Mouse (Mus musculus) cerebral cortex, adult 2 months (tissue): ENCODE data around the gene Med13l.

ENCODE experiments used
- WGBS: fragments of 180-500 bp; shearing (Covaris S2); methylation state at CpG from one replicate; pipeline ENCODE4 v1.1.7; 2018; 5-methylcytosine and 5-hydroxymethylcytosine counted together

Med13l gene

DNA sequence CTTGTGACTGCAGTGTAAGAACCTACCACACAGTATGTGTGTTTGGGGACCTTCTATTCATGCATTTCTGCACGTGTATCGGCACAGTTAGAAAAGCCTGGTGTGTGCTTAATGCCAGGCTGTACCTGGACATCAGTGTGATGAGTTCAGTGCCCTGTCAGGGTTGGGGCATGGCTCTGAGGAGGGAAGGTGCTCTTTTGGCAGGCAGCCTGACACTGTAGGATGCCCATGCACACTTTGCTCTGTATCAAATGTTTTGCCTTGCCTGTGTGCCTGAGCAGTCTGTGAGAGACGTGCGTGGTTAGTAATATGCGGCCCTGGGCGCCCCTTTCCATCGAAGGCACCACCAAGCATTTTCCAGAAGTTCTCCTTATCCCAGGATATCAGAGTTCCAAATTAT lies 136.6 kb downstream of the Med13l start:
- WGBS = 89% methylated on average over 7 of the region's 7 CpGs

DNA sequence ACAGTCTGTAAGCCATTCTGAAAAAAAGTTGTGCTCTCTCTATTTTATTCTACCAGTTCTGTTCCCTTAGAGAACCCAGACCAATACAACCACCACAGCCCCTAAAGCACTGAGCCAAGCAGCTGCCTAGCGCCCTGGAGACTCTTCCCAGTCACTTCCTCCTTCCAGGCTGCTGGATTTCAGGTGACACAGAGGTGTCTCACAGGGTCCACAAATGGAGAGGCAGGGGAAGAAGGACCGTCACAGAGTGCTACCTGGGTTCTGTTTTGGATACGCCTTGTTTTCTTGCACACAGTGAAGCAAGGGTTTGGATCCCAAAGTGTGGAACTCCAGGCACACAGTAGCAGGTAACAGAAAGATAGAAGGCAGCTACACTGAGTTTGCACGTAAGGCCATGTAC lies 140.5 kb downstream of the Med13l start:
- WGBS = 82% methylated on average over 4 of the region's 4 CpGs

DNA sequence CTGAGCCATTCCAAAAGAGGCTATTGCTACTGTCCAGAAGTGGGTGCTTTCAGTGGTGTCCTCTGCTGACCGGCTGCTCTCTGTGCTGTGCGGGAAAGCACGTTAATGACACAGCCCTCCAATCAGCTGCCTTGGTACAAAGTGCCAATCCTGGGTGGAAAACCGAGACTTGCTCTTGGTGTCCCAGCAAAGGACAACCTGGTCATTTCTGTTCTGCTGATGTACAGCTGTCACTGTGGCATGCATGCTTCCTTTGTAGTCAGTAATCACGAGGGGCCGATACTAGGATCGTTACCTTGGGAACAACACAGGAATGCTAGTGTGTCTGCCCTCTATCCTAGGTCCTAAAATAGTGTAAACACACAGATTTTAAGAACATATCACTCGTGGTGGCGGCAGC lies 142.2 kb downstream of the Med13l start:
- 40% methylated on average over 9 of the region's 9 CpGs for WGBS

DNA sequence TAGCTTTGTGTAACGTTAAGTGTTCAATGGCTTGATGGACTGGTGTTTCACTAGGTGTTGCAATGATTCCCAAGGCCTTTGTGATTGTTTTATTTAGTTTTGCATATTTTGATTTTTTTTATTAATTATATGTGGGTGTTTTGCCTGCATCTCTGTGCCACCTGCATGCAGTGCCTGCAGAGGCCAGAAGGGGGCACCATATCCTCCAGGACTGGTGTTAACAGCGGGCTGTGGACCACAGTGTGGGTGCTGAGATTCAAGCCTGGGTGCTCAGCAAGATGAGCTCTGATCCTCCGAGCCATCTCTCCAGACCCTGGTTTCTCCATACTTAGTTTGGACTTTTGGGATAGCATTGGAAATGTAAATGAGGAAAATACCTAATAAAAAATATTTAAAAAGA lies 143.7 kb downstream of the Med13l start:
- 93% methylated on average over 3 of the region's 3 CpGs for WGBS

GRCm38 (mm10) chr5:118704960-118705359 lies 144.5 kb downstream of the Med13l start:
- 58% methylated on average over 9 of the region's 9 CpGs for WGBS

DNA sequence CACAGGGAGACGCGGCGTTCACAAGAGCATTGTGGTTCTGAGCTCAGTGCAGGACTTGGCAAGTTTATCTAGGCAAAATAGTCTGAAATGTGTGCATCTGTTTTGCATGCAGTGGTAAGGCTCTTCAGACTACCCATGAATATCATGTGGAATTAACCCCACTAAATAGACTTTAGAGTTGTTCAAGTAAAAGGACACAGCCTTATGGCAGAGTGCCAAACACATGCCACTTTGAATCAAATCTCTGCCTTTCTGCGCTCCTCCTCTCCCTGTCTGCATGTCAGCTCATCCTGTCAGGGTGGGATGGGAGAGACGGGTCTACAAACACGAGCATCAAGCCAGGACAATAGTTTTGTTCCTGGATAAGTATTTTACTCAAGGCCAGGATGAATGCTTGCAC lies 145.5 kb downstream of the Med13l start:
- WGBS = 54% methylated on average over 6 of the region's 6 CpGs

DNA sequence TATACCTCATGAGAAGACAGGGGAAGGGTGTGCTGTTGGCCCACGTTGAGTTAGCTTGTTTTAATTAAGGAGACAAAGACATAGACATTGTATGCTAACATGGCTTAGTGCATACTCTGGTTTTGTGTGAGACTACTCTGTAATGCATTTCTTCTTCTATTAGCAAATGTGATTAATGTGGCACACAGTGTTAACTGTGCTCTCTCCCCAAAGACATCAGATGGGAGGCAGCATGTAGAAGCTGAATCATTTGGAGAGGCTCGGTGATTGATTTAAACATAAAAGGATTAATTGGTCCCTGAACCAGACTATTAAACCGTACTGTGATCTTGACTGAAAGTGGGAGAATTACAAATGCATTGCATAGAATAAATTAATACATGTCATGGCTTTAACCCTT lies 145.9 kb downstream of the Med13l start:
- WGBS = 67% methylated on average over 3 of the region's 3 CpGs

GRCm38 (mm10) chr5:118707501-118707900 lies 147.0 kb downstream of the Med13l start:
- WGBS = 55% methylated on average over 5 of the region's 5 CpGs

- WGBS = 61% methylated on average over 16 of the region's 16 CpGs
Measured at GRCm38 (mm10) chr5:118708215-118708949, 147.9 kb downstream of the Med13l start.

DNA sequence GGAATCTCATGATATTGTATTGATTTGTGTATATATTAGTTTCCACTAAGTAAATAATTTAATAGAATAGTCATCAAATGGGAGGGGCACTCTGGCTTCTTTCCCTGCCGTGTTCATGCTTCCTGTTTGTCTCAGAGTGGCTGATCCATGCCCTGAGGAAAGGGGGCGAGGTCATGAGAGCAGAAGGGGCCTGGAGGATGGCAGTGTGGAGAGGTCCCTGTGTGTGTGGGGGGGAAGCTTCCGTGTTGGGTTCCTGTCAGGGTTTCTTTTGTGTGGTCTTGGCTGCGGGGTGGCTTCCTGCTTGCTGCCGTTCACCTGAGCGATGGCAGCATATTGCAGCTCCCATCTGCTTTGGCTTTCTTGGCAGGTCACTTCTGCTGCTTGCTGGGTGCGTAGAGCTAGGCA lies 149.4 kb downstream of the Med13l start:
- WGBS = 47% methylated on average over 7 of the region's 7 CpGs

- WGBS = 76% methylated on average over 7 of the region's 7 CpGs
Measured at GRCm38 (mm10) chr5:118715518-118715917, 155.0 kb downstream of the Med13l start.

- 36% methylated on average over 14 of the region's 14 CpGs for WGBS
Measured at GRCm38 (mm10) chr5:118716295-118717271, 156.1 kb downstream of the Med13l start.

- 54% methylated on average over 10 of the region's 10 CpGs for WGBS
Measured at GRCm38 (mm10) chr5:118717456-118717855, 157.0 kb downstream of the Med13l start.

GRCm38 (mm10) chr5:118718070-118718469 lies 157.6 kb downstream of the Med13l start:
- 83% methylated on average over 6 of the region's 6 CpGs for WGBS

DNA sequence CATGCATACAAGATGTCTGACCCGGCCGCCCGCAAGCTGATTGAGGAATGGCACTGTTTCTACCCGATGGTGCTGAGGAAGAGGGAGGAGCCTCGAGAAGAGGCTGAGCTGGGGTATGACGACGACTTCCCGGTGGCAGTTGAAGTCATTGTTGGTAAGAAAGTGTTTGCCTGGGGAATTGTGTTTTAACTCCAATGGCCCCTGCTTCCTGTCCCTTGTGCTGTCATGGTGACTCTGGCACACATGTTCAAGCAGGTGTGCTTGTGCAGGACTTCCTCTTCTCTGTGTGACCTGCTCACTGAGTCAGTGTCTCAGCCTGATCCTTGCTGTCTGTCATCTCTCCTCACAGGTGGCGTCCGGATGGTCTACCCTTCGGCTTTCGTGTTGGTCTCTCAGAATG lies 160.9 kb downstream of the Med13l start:
- WGBS = 80% methylated on average over 12 of the region's 12 CpGs

DNA sequence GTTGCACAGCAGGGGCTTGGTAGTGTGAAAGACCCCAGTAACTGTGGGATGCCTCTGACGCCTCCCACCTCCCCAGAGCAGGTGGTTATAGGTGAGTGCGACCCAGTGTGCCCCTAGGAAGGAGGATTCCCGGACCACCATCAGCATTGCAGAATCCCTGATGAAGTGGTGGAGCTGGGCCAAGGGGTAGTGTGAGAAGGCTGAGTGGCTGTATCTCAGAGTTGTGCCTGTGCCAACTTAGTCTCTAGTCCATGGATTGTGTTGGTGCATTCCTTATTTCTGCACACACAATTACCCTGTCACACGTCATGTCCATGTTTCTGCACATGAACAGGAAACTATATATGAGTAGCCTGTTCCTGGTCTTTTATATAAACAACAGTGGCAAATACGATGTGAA lies 161.4 kb downstream of the Med13l start:
- 67% methylated on average over 5 of the region's 5 CpGs for WGBS

GRCm38 (mm10) chr5:118722456-118722855 lies 162.0 kb downstream of the Med13l start:
- 80% methylated on average over 3 of the region's 3 CpGs for WGBS

GRCm38 (mm10) chr5:118725425-118725824 lies 164.9 kb downstream of the Med13l start:
- 50% methylated on average over 6 of the region's 6 CpGs for WGBS

DNA sequence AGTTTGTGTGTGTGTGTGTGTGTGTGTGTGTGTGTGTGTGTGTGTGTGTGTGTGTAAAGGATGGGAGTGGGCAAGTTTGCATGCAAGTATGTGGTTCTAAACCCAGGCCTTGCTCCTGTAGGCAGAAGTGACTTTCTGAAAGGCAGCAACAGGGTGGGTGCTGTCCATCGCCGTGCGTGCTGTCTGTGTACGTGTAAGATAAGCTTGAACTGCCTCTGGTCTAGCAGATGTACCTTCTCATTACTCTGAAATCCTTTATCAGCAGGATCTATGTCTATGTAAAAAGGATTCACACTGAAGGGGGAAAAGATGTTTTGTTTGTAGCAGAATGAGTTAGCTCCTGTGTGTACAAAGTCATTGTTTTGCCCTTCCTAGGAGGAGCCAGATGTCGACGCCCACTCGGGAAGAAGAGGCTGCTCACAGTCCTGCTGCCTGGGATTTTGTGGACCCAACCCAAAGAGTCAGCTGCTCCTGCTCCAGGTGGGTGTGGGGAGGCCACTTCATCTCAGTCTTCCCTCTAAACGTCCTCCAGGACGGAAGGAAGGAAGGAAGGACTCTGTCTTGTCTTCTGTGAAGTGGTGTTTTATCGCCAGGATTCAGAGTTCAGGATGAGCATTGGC lies 165.5 kb downstream of the Med13l start:
- WGBS = 55% methylated on average over 10 of the region's 10 CpGs

- 88% methylated on average over 16 of the region's 16 CpGs for WGBS
Measured at GRCm38 (mm10) chr5:118727336-118727735, 166.9 kb downstream of the Med13l start.

GRCm38 (mm10) chr5:118732221-118732620 lies 171.7 kb downstream of the Med13l start:
- WGBS = 74% methylated on average over 3 of the region's 3 CpGs

DNA sequence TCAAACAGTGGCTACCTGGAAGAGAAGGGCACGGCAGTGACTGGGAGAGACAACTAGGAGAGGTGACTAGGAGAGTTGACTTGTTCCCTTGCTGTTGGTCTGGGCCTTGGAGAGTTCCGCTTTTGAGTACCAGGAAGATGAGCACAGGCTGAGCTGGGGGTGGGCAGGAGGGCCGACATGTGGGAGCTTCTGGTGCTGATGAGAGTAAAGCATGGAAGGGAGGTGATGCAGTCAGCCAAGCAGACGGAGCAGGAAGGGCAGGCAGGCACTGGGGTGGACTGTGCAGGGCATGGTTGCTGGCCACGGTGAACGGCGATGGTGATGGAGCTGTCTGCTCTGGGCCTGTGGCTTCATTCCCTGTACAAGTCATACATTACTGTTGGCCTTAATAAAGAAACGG lies 172.2 kb downstream of the Med13l start:
- WGBS = 76% methylated on average over 8 of the region's 8 CpGs
